Mouse (Mus musculus): ENCODE measurements around the gene Tox2. TPM values are rescaled to one million over a fixed set of nuclear protein-coding genes. Genes with fewer than 3 reads are reported as not detected.

Gene Tox2
- polyA plus RNA-seq, 1 experiment from 2014 or later: 16.3 TPM

GRCm38 (mm10) chr2:163239945-163240344 is 37.0 kb downstream of the Tox2 start:
- peaks cover 42% of the 10 kb centered on the region for H3K4me1 ChIP-seq
- WGBS: 68% methylated on average over 8 of the region's 8 CpGs
- no peaks in the 10 kb centered on the region for H3K9me3 ChIP-seq
- H3K27ac ChIP-seq (replicated peaks): no peak overlapping the region
- DNase-seq (ENCODE audit: low spot score): no peak
- H3K27me3 ChIP-seq (replicated peaks; ENCODE audit: low read depth, poor library complexity, severe bottlenecking): no peaks in the 10 kb centered on the region
- H3K36me3 ChIP-seq (replicated peaks): no peaks in the 10 kb centered on the region
- no peak overlapping the region for H3K4me3 ChIP-seq

- H3K9me3 ChIP-seq: no peaks in the 10 kb centered on the region
- no peak overlapping the region for H3K4me3 ChIP-seq
- WGBS: 9% methylated on average over 5 of the region's 5 CpGs
- peaks cover 34% of the 10 kb centered on the region for H3K4me1 ChIP-seq
- no peaks in the 10 kb centered on the region for H3K27me3 ChIP-seq (replicated peaks; ENCODE audit: low read depth, poor library complexity, severe bottlenecking)
- H3K27ac ChIP-seq (replicated peaks): no peak overlapping the region
- no peaks in the 10 kb centered on the region for H3K36me3 ChIP-seq (replicated peaks)
- DNase-seq (ENCODE audit: low spot score): peak; percentile 35
Measured at GRCm38 (mm10) chr2:163241867-163242266, 38.9 kb downstream of the Tox2 start.

GRCm38 (mm10) chr2:163243917-163244852 is 41.3 kb downstream of the Tox2 start:
- H3K9me3 ChIP-seq: no peaks in the 10 kb centered on the region
- H3K36me3 ChIP-seq (replicated peaks): no peaks in the 10 kb centered on the region
- no peak overlapping the region for H3K27ac ChIP-seq (replicated peaks)
- no peaks in the 10 kb centered on the region for H3K27me3 ChIP-seq (replicated peaks; ENCODE audit: low read depth, poor library complexity, severe bottlenecking)
- no peak overlapping the region for H3K4me3 ChIP-seq
- peaks cover 28% of the 10 kb centered on the region for H3K4me1 ChIP-seq
- DNase-seq (ENCODE audit: low spot score): no peak
- WGBS: 85% methylated on average over 12 of the region's 12 CpGs

GRCm38 (mm10) chr2:163248912-163249311 is 46.0 kb downstream of the Tox2 start:
- 71% methylated on average over 7 of the region's 7 CpGs for WGBS

GRCm38 (mm10) chr2:163252645-163253044 is 49.7 kb downstream of the Tox2 start:
- no peak for DNase-seq (ENCODE audit: low spot score)
- 92% methylated on average over 2 of the region's 2 CpGs for WGBS
- Histone ChIP-seq H3K4me1 (peaks cover 11% of the 10 kb centered on the region), H3K4me3 (no peak overlapping the region), H3K9me3 (no peaks in the 10 kb centered on the region), H3K27ac (replicated peaks) (no peak overlapping the region), H3K36me3 (replicated peaks) (no peaks in the 10 kb centered on the region), H3K27me3 (replicated peaks; ENCODE audit: low read depth, poor library complexity, severe bottlenecking) (no peaks in the 10 kb centered on the region)

More at GRCm38 (mm10) chr2:163248912-163249311, 46.0 kb downstream of the Tox2 start:
- H3K4me1 ChIP-seq: peaks cover 11% of the 10 kb centered on the region
- no peaks in the 10 kb centered on the region for H3K27me3 ChIP-seq (replicated peaks; ENCODE audit: low read depth, poor library complexity, severe bottlenecking)
- H3K36me3 ChIP-seq (replicated peaks): no peaks in the 10 kb centered on the region
- H3K4me3 ChIP-seq: no peak overlapping the region
- DNase-seq (ENCODE audit: low spot score): no peak
- H3K27ac ChIP-seq (replicated peaks): no peak overlapping the region
- no peaks in the 10 kb centered on the region for H3K9me3 ChIP-seq

GRCm38 (mm10) chr2:163253248-163254099 is 50.5 kb downstream of the Tox2 start:
- H3K4me3 ChIP-seq: no peak overlapping the region
- WGBS: 82% methylated on average over 22 of the region's 22 CpGs
- no peaks in the 10 kb centered on the region for H3K36me3 ChIP-seq (replicated peaks)
- H3K4me1 ChIP-seq: peaks cover 11% of the 10 kb centered on the region
- DNase-seq (ENCODE audit: low spot score): no peak
- no peaks in the 10 kb centered on the region for H3K9me3 ChIP-seq
- H3K27me3 ChIP-seq (replicated peaks; ENCODE audit: low read depth, poor library complexity, severe bottlenecking): no peaks in the 10 kb centered on the region
- H3K27ac ChIP-seq (replicated peaks): no peak overlapping the region

- no peaks in the 10 kb centered on the region for H3K9me3 ChIP-seq
- no peaks in the 10 kb centered on the region; the same call in 1 of the 2 replicates for H3K36me3 ChIP-seq (replicated peaks)
- no peak overlapping the region for H3K4me3 ChIP-seq
- no peak for DNase-seq (ENCODE audit: low spot score)
- H3K27me3 ChIP-seq (replicated peaks; ENCODE audit: low read depth, poor library complexity, severe bottlenecking): no peaks in the 10 kb centered on the region
- H3K4me1 ChIP-seq: peaks cover 11% of the 10 kb centered on the region; the same call in 1 of the 2 replicates
- 85% methylated on average over 6 of the region's 6 CpGs for WGBS
- H3K27ac ChIP-seq (replicated peaks): no peak overlapping the region
Measured at GRCm38 (mm10) chr2:163254228-163254627, 51.3 kb downstream of the Tox2 start.

GRCm38 (mm10) chr2:163256765-163257164 is 53.8 kb downstream of the Tox2 start:
- WGBS: 82% methylated on average over 1 of the region's 1 CpGs
- H3K27ac ChIP-seq (replicated peaks): no peak overlapping the region
- no peaks in the 10 kb centered on the region; the same call in 1 of the 2 replicates for H3K36me3 ChIP-seq (replicated peaks)
- H3K4me3 ChIP-seq: no peak overlapping the region
- no peaks in the 10 kb centered on the region for H3K9me3 ChIP-seq
- H3K27me3 ChIP-seq (replicated peaks; ENCODE audit: low read depth, poor library complexity, severe bottlenecking): no peaks in the 10 kb centered on the region
- H3K4me1 ChIP-seq: peaks cover 16% of the 10 kb centered on the region
- no peak for DNase-seq (ENCODE audit: low spot score)

GRCm38 (mm10) chr2:163261362-163262054 is 58.6 kb downstream of the Tox2 start:
- DNase-seq (ENCODE audit: low spot score): no peak
- H3K27me3 ChIP-seq (replicated peaks; ENCODE audit: low read depth, poor library complexity, severe bottlenecking): no peaks in the 10 kb centered on the region
- H3K4me3 ChIP-seq: no peak overlapping the region
- H3K36me3 ChIP-seq (replicated peaks): no peaks in the 10 kb centered on the region; the same call in 1 of the 2 replicates
- H3K9me3 ChIP-seq: no peaks in the 10 kb centered on the region
- WGBS: 71% methylated on average over 6 of the region's 6 CpGs
- H3K4me1 ChIP-seq: peaks cover 5% of the 10 kb centered on the region
- H3K27ac ChIP-seq (replicated peaks): no peak overlapping the region

- WGBS: 83% methylated on average over 4 of the region's 4 CpGs
- Histone ChIP-seq H3K27me3 (replicated peaks; ENCODE audit: low read depth, poor library complexity, severe bottlenecking) (no peaks in the 10 kb centered on the region), H3K4me1 (peaks cover 5% of the 10 kb centered on the region), H3K4me3 (no peak overlapping the region), H3K27ac (replicated peaks) (no peak overlapping the region), H3K9me3 (no peaks in the 10 kb centered on the region), H3K36me3 (replicated peaks) (no peaks in the 10 kb centered on the region; the same call in 1 of the 2 replicates)
- DNase-seq (ENCODE audit: low spot score): no peak
Measured at GRCm38 (mm10) chr2:163262055-163262420, 59.1 kb downstream of the Tox2 start.

- no peaks in the 10 kb centered on the region for H3K27me3 ChIP-seq (replicated peaks; ENCODE audit: low read depth, poor library complexity, severe bottlenecking)
- no peak overlapping the region for H3K4me3 ChIP-seq
- no peaks in the 10 kb centered on the region for H3K9me3 ChIP-seq
- DNase-seq (ENCODE audit: low spot score): no peak
- H3K36me3 ChIP-seq (replicated peaks): no peaks in the 10 kb centered on the region
- no peak overlapping the region for H3K27ac ChIP-seq (replicated peaks)
- H3K4me1 ChIP-seq: no peaks in the 10 kb centered on the region
Measured at GRCm38 (mm10) chr2:163267097-163267496, 64.2 kb downstream of the Tox2 start.

Measured in embryonic facial prominence, embryonic 10.5 days (tissue).